ENCODE assay signal across 8 mouse cellular contexts in the genomic region with DNA sequence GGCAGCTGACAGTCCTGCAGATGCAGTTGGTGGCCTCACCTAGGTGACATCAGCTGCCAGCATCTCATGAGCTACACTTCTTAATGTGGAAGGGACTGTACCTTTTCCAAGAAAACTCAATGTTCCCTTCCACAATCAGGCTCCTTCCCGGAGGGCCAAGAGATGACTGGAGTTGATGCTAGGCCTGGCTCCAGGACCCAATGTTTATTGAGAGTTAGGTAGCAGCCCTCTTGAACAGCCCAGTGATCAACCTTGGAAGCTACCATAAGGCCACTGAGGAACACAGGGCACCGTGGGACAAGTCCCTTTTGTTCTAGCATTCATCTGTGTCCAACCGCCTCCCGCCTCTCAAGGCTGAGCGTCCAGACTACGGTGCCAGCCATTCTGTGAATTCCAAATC. TPM values are rescaled to one million over a fixed set of nuclear protein-coding genes. Genes with fewer than 3 reads are reported as not detected.
A peak's percentile ranks its signal among the peaks of the same experiment; 100 is the strongest.
DNase-seq lines count a peak whose midpoint lies in the region; ATAC-seq and TF ChIP-seq lines count a peak whose summit lies in the region.

No protein-coding gene starts in this region.

- peak overlapping the region; percentile 97 for H3K9ac ChIP-seq in liver, embryonic 12.5 days

- no peak for TF ChIP-seq CTCF in gastrocnemius, adult 2 months (IDR thresholded peaks at IDR 0.05)
- TF ChIP-seq CTCF in thymus, adult 2 months (IDR thresholded peaks at IDR 0.05; ENCODE audit: borderline replicate concordance, control insufficient read depth, extremely low read depth, insufficient read depth, low read length, poor library complexity), result no peak

- no peak for TF ChIP-seq POLR2A in thymus, adult 2 months (IDR thresholded peaks at IDR 0.05; ENCODE audit: control insufficient read depth, extremely low read depth, insufficient read depth, low read length, poor library complexity)

- H3K4me2 ChIP-seq in liver, embryonic 12.5 days, result peak overlapping the region; percentile 90

- intact Hi-C loops in gastrocnemius, adult 2 months (cut with DNase I), result loop anchor here (5.0 kb wide), 1 partner anchor 110 kb away; no protein-coding TSS in a partner anchor

- no peaks in the 10 kb centered on the region for H3K27me3 ChIP-seq in thymus, adult 2 months (ENCODE audit: control insufficient read depth, insufficient read depth, low read length)
- H3K27me3 ChIP-seq in liver, embryonic 12.5 days (replicated peaks), result no peaks in the 10 kb centered on the region

- peak overlapping the region; percentile 98 for H3K27ac ChIP-seq in gastrocnemius, adult 2 months
- H3K27ac ChIP-seq in thymus, adult 2 months (ENCODE audit: control insufficient read depth, insufficient read depth, low read length), result no peak overlapping the region
- peak overlapping the region; percentile 91 for H3K27ac ChIP-seq in liver, embryonic 12.5 days

- peak overlapping the region; percentile 75 for H3K4me3 ChIP-seq in gastrocnemius, adult 2 months
- peak overlapping the region; percentile 71 for H3K4me3 ChIP-seq in thymus, adult 2 months (ENCODE audit: control insufficient read depth, insufficient read depth, low read length)
- peak overlapping the region; percentile 90 for H3K4me3 ChIP-seq in liver, embryonic 12.5 days

- H3K9me3 ChIP-seq in liver, embryonic 12.5 days (replicated peaks), result no peaks in the 10 kb centered on the region

- DNase-seq in gastrocnemius, adult 2 months, result no peak
- DNase-seq in gastrocnemius, postnatal 4 days (ENCODE audit: low spot score in 2 of 2), result no peak
- no peak for DNase-seq in thymus, adult 2 months
- DNase-seq in thymus, adult 18-20 months, result no peak
- DNase-seq in testis, postnatal 14 days (ENCODE audit: low spot score), result peak; percentile 53
- DNase-seq in adrenal gland, postnatal 36 days, result no peak

- ATAC-seq in liver, embryonic 12.5 days, result no peak
- no peak for ATAC-seq in erythroid progenitor cell, adult 5-6 weeks (replicated peaks; ENCODE audit: low FRiP score, poor library complexity, severe bottlenecking)

- peaks cover 5% of the 10 kb centered on the region for H3K36me3 ChIP-seq in thymus, adult 2 months (ENCODE audit: control insufficient read depth, insufficient read depth, low read length)
- H3K36me3 ChIP-seq in liver, embryonic 12.5 days, result peaks cover 21% of the 10 kb centered on the region

- WGBS in thymus, adult 2 months, result 82% methylated on average over 6 of the region's 6 CpGs
- WGBS in liver, embryonic 12.5 days (ENCODE audit: insufficient replicate concordance), result 85% methylated on average over 6 of the region's 6 CpGs

- H3K4me1 ChIP-seq in thymus, adult 2 months (replicated peaks; ENCODE audit: control insufficient read depth, insufficient read depth, low read length), result peaks cover 18% of the 10 kb centered on the region
- peaks cover 60% of the 10 kb centered on the region for H3K4me1 ChIP-seq in liver, embryonic 12.5 days

RNA-seq across cellular contexts. Expression of a gene that starts 1.1 kb away (rescaled TPM):
- total RNA-seq in gastrocnemius, adult 2 months (2021), result 10 to 100 TPM; 25.3 to 28.6 TPM
- 10 to 100 TPM; 36.1 to 37.3 TPM for total RNA-seq in gastrocnemius, postnatal 4 days (2021)
- 58.7 and 70.3 TPM in 2 replicates for polyA plus RNA-seq in thymus, adult 2 months (2012; rRNA removed)
- polyA plus RNA-seq in liver, embryonic 12.5 days (2016; fragmentation: Nextera tagmentation; extraction: Ambion mirVana), result 20.2 and 20.3 TPM in 2 replicates
- 13.0 and 16.3 TPM in 2 replicates for total RNA-seq in erythroid progenitor cell, adult 5-6 weeks (2015; ENCODE audit: low replicate concordance)
- 6.2 and 16.6 TPM in 2 replicates for total RNA-seq in erythroid progenitor cell, adult 5-6 weeks (2017; ENCODE audit: low replicate concordance)
- total RNA-seq in adrenal gland, postnatal 36 days (2021), result 100 to 1,000 TPM; 121 to 155 TPM

RNA-seq across cellular contexts. Expression of a gene that starts 42.0 kb away (rescaled TPM):
- 1 to 10 TPM; 2.4 to 3.1 TPM for total RNA-seq in gastrocnemius, adult 2 months (2021)
- 1 to 10 TPM; 9.7 to 9.8 TPM for total RNA-seq in gastrocnemius, postnatal 4 days (2021)
- 8.7 and 8.9 TPM in 2 replicates for polyA plus RNA-seq in thymus, adult 2 months (2012; rRNA removed)
- polyA plus RNA-seq in liver, embryonic 12.5 days (2016; fragmentation: Nextera tagmentation; extraction: Ambion mirVana), result 8.6 and 8.7 TPM in 2 replicates
- 2.5 and 6.1 TPM in 2 replicates for total RNA-seq in erythroid progenitor cell, adult 5-6 weeks (2015; ENCODE audit: low replicate concordance)
- 0.51 TPM in 1 of 2 replicates, not detected in the other for total RNA-seq in erythroid progenitor cell, adult 5-6 weeks (2017; ENCODE audit: low replicate concordance)
- 10 to 100 TPM in 1 of 2 experiments, 1 to 10 TPM in 1; 7.4 to 10.9 TPM for total RNA-seq in adrenal gland, postnatal 36 days (2021)
